Mouse (Mus musculus): ENCODE data around the gene Smarcd3.

Gene Smarcd3

GRCm38 (mm10) chr5:24620626-24621025 is 3.6 kb downstream of the Smarcd3 start:
- DNase-seq (ENCODE audit: low read depth), result no peak

GRCm38 (mm10) chr5:24620116-24620515 is 4.1 kb downstream of the Smarcd3 start:
- DNase-seq (ENCODE audit: low read depth), result no peak

DNA sequence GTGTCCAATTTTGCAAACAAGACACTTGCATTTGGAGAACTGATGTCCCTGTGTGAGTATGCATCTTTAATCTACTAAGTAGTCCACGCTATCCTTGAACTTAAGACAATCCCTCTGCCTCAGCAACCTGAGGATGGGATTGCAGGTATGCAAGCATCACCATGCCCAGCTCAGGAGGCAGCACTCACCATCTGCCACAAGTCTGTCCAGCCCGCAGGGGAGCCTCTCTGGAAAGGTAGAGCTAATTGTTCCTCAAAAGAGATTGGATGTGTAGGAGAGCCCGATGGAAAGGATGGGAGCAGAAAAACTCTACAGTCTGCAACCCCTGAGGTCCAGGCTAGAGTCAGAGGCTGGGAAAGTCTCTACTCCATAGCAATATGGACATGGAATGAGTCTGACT is 5.3 kb downstream of the Smarcd3 start:
- no peak for DNase-seq (ENCODE audit: low read depth)

- no peak for DNase-seq (ENCODE audit: low read depth)
Observed at GRCm38 (mm10) chr5:24615097-24615496, 9.1 kb downstream of the Smarcd3 start.

DNA sequence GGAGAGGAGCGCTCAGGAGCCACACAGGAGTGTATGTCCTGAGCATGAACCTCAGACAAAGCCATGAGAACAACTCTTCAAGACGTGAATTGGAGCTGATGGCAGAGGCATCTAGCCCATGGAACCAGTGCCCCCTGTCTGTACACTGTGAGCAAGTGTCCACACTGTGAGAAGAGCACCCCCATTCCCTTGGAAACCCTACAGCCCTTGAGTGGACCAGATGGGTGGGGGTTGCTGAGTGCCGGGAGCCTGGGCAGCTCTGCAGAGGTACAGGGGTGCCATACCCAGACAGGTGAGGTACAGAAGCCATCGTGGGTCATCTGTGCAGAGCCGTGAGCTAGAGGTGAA is 11.9 kb downstream of the Smarcd3 start:
- DNase-seq (ENCODE audit: low read depth), result no peak

DNA sequence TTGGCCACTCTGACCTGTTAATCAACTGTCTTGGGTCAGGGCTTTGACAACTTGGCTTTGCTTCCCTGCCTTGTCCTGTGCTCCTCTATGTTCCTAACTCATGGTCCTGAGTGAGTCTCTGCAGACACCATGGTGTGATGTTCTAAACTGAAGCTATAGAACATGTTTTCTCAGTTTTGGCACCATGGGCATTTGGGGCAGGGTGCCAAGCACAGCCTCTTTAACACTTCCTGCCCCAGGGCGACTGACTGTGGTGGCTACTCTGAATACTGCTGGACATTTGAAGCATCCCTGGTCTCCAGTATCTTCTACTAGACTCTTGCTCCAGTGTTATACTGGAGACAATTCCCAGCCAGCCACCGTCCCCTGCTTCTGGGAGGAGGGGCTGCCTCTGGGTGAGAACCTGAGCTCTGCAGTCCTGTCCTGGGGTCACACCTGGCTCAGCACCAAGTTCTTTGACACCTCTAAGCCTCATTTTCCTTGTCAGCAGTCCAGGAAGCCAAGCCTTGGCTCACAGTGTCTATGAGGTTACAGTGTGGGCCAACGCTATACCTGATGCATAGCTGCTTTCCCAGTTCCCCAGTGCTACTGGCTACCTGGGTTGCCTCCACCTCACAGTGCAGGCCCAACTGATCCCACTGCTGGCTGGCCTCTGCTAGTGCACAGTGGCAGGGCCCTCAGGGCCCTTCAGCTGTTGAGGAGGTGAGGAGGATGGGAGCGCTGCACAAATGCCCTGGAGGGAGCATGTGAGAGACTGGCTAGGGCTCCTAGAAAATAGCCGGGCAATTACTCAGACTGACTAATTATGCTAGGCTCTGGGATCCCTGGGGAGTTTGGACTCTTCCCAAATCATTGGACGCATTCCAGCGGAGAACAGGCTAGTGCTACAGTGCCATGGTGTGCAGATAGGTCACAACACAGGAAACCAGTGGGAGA is 12.6 kb downstream of the Smarcd3 start:
- DNase-seq (ENCODE audit: low read depth), result no peak

DNA sequence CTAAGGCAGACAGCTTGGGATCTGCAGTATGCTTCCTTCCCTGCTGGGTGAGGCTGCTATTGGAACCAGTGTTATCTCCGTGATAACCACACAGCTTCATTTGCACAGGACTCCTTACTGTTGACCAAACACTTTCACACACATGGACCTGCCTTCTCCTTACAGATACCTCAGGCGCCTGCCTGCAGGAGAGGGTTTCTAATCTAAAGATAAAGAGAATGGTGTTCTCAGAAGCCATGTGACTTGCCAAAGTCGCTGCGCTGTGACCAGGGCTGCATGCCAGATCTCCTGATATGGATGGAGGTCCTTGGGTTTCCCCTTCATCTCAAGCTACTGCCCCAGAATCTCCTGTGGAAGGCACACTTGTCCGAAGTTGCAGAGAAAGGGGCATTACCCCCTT is 14.8 kb downstream of the Smarcd3 start:
- DNase-seq (ENCODE audit: low read depth), result no peak

- no peak for DNase-seq (ENCODE audit: low read depth)
Observed at GRCm38 (mm10) chr5:24605980-24606665, 18.1 kb downstream of the Smarcd3 start.

GRCm38 (mm10) chr5:24605321-24605979 is 18.8 kb downstream of the Smarcd3 start:
- DNase-seq (ENCODE audit: low read depth), result no peak

DNA sequence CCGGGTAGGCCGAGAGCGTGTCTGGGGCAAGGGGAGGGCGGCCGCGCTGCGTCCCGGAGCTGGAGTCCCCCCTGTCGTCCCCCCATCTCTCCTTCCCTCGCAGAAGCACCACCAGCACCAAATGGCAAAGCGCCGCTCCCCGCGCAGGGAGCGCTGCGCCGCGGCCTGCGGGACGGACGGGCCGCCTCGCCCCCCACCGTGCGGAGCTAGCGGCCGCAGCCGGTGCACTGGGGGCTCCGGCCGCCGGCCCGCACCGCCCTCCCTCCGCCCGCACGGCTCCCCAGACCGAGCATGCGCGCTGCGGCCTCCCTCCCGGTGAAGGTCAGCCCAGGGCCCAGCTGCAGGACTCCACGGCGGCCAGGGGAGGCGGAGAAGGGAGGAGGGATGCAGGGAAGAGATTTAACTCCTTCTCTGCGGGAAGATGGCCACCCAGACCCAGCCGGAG is 19.5 kb downstream of the Smarcd3 start:
- no peak for DNase-seq (ENCODE audit: low read depth)

- no peak for DNase-seq (ENCODE audit: low read depth)
Observed at GRCm38 (mm10) chr5:24604080-24604655, 20.0 kb downstream of the Smarcd3 start.

DNA sequence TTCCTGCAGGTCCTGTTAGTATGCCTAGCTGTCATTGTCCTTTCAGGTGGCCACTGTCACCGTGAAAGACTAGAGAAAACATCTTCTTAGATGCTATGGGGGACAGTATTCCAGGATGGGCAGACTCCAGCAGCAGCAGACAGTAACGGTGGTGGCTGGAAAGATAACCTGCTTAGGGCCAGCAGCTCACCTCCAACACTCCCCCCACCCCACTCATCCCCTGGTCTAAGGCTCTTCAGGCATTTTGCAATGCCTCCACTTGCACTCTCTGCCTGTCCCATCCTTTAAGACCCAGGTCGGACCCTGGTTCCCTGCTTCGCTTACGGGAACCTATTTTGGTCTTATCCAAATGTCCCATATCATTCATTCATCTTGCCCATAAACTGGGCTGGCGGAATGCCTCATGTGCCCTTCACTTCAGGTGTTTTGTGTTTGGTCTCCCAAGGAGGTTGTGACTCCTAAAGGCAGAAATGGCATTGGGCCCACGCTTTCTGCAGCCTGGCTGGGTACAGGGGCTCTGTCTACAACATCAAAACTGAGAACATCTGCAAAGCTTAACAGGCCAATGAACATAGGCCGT is 20.7 kb downstream of the Smarcd3 start:
- no peak for DNase-seq (ENCODE audit: low read depth)

DNA sequence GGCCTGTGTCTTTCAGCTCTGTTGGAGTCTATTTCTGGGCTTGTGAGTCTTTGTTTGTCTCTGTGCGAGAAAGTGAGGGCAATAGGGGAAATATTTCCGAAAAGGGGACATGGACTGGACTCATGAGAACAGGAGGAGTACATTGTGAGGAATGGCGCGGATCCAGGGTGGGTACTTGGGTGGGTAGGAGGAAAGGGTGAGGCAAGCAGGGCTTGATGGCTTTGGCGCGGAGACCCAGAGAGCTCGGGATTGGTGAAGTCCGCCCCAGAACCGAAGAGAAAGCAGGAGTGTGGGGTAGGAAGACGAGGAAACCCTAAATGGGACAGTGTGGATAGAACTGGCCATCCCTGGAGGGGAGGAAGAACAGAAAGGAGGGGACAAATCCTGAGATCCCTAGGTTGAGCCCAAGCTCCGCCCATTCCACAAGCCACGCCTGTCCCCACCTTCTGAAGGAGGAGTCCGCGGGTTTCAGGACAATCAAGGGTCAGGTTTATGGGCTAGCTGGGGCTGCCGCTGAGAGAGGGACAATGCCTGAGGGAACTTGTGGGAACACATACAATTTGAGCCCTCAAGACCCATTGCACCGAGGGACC is 21.4 kb downstream of the Smarcd3 start:
- peak; percentile 43 for DNase-seq (ENCODE audit: low read depth)

DNA sequence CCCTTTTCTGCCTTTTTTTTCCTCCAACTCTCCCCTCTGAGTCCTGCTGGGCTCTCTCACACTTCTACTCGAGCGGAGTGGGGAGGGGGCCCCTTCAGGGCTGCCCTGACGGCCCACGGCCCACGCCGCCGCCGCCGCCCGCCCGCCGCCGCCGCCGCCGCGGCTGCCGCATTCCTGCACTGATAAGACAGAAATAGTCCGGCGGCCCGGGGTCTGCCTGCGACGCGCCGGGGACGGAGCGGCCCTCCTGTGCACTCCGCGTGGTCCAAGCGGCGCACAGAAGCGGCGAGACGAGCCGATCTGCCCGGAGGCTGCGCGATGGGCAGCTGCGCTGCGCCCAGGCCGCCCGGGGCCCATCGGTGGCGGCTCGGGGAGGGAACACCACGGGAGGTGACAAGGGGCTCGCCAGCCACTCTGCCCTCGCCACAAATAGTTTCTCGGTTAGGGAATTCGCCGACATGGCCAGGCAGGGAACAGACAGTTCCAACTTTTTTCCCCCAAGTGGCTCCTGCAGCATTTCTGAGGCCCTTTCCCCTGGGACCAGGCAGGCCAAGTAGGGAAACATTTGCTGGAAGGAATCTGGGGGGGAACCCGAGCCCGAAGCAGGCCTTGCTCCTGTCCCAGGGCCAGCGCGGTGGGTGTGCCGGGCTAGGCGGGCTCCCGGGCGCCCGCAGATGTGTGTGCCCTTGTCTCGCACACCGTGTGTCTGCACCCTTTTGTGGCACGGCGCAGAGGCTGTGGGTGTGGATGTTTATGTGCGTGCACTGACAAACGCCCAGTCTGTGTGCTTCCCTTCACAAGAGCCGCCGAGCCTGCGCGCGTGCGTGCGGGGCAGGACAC is 22.1 kb downstream of the Smarcd3 start:
- DNase-seq (ENCODE audit: low read depth), result peak; percentile 47

GRCm38 (mm10) chr5:24601071-24601835 is 23.0 kb downstream of the Smarcd3 start:
- DNase-seq (ENCODE audit: low read depth), result peak; percentile 25

- DNase-seq (ENCODE audit: low read depth), result no peak
Observed at GRCm38 (mm10) chr5:24600236-24600635, 24.0 kb downstream of the Smarcd3 start.

DNA sequence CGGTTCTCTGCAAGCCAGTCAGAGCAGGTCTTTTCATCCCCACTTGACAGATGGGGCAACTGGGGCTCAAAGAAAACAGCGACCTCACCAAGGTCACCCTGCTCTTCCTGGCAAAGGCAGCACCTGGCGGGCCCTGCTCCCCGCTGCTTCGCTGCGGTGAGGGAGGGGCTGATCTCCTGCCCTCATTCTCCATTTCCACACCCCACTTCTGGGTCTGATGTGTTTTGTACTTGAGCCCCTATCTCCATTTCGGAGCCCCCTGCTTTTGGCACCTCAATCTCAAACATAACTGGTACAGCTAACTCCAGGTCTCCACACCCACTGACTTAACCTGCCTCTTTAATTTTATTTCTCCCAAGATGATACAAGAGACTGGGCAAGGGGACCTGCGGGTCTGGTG is 25.1 kb downstream of the Smarcd3 start:
- DNase-seq (ENCODE audit: low read depth), result no peak

GRCm38 (mm10) chr5:24598570-24599006 is 25.6 kb downstream of the Smarcd3 start:
- peak; percentile 79 for DNase-seq (ENCODE audit: low read depth)

GRCm38 (mm10) chr5:24597901-24598569 is 26.2 kb downstream of the Smarcd3 start:
- no peak for DNase-seq (ENCODE audit: low read depth)
